8 mouse cellular contexts compared by ENCODE assay signal in the genomic region with DNA sequence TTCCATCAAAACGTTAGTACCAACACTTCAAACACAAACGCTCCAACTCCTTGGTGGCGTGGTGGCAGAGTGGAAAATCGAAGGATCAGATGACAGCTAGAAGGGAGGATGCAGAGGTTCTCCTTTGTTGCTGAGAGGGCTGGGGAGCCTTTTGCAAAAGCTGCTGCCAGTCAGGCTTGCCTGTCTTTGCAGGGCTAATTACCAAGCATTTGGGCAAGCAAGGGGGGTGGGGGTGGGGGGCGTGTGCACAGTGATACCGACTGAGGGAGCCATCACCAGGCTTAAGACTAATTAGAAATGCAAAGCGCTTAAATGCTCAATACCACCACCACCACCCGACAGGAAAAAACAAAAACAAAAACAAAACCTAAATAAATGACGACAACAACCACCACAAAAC.
DNase-seq lines count a peak whose midpoint lies in the region; ATAC-seq lines count a peak whose summit lies in the region.

No protein-coding gene starts in this region.

- H3K9me3 ChIP-seq in heart, embryonic 15.5 days (replicated peaks), result no peaks in the 10 kb centered on the region
- H3K9me3 ChIP-seq in embryonic facial prominence, embryonic 11.5 days (replicated peaks; ENCODE audit: control insufficient read depth, low read length), result no peaks in the 10 kb centered on the region
- H3K9me3 ChIP-seq in intestine, embryonic 14.5 days (ENCODE audit: control insufficient read depth, low read length), result no peaks in the 10 kb centered on the region
- H3K9me3 ChIP-seq in neural tube, embryonic 11.5 days (ENCODE audit: control insufficient read depth, low read length), result no peaks in the 10 kb centered on the region

- ATAC-seq in heart, embryonic 15.5 days (replicated peaks; ENCODE audit: insufficient number of reproducible peaks, insufficient read depth, low FRiP score, low read depth), result no peak
- peak; percentile 64; the same call in 1 of the 2 replicates for ATAC-seq in embryonic facial prominence, embryonic 11.5 days (replicated peaks; ENCODE audit: insufficient number of reproducible peaks, low FRiP score, low TSS enrichment, low read depth)
- no peak for ATAC-seq in intestine, embryonic 14.5 days (replicated peaks; ENCODE audit: low FRiP score, low TSS enrichment, low read depth)
- ATAC-seq in neural tube, embryonic 11.5 days (ENCODE audit: insufficient read depth, low FRiP score, low TSS enrichment), result peak; percentile 46
- ATAC-seq in megakaryocyte-erythroid progenitor cell, adult 5-6 weeks (replicated peaks; ENCODE audit: low FRiP score, low TSS enrichment, poor library complexity, severe bottlenecking), result no peak

- DNase-seq in heart, postnatal 10 days, result no peak
- DNase-seq in embryonic facial prominence, embryonic 11.5 days (ENCODE audit: low spot score), result peak; percentile 65
- DNase-seq in intestine, embryonic 14.5 days (ENCODE audit: low spot score), result no peak
- DNase-seq in neural tube, embryonic 11.5 days (ENCODE audit: low spot score), result peak; percentile 63
- DNase-seq in thymus, postnatal 4 days, result no peak
- DNase-seq in ovary, postnatal 14 days (ENCODE audit: low spot score), result no peak

- no peak overlapping the region for H3K27ac ChIP-seq in heart, embryonic 15.5 days
- peak overlapping the region; percentile 54; the same call in 1 of the 2 replicates for H3K27ac ChIP-seq in embryonic facial prominence, embryonic 11.5 days (replicated peaks; ENCODE audit: low read depth, low read length)
- 0 out of 2 replicates have a peak overlapping the region, but pooled peaks have one; percentile 29 for H3K27ac ChIP-seq in intestine, embryonic 14.5 days (ENCODE audit: low read depth)
- peak overlapping the region; percentile 87 for H3K27ac ChIP-seq in neural tube, embryonic 11.5 days (ENCODE audit: low read depth, low read length)

- H3K9ac ChIP-seq in heart, embryonic 15.5 days, result no peak overlapping the region; the same call in 1 of the 2 replicates
- peak overlapping the region; percentile 59 for H3K9ac ChIP-seq in embryonic facial prominence, embryonic 11.5 days (replicated peaks; ENCODE audit: low read length)
- H3K9ac ChIP-seq in intestine, embryonic 14.5 days (ENCODE audit: low read length), result no peak overlapping the region
- H3K9ac ChIP-seq in neural tube, embryonic 11.5 days (ENCODE audit: low read length), result peak overlapping the region; percentile 64

- no peaks in the 10 kb centered on the region for H3K27me3 ChIP-seq in heart, embryonic 15.5 days
- no peaks in the 10 kb centered on the region for H3K27me3 ChIP-seq in embryonic facial prominence, embryonic 11.5 days (ENCODE audit: control insufficient read depth, insufficient read depth, low read length)
- H3K27me3 ChIP-seq in intestine, embryonic 14.5 days (replicated peaks; ENCODE audit: control insufficient read depth, insufficient read depth, low read length), result no peaks in the 10 kb centered on the region
- H3K27me3 ChIP-seq in neural tube, embryonic 11.5 days (ENCODE audit: control insufficient read depth, insufficient read depth, low read length), result no peaks in the 10 kb centered on the region

- intact Hi-C loops in heart, postnatal 10 days (cut with DNase I), result no loop called here

- no peaks in the 10 kb centered on the region for H3K36me3 ChIP-seq in heart, embryonic 15.5 days
- H3K36me3 ChIP-seq in embryonic facial prominence, embryonic 11.5 days (replicated peaks; ENCODE audit: control insufficient read depth, insufficient read depth, low read depth, low read length), result no peaks in the 10 kb centered on the region
- no peaks in the 10 kb centered on the region for H3K36me3 ChIP-seq in intestine, embryonic 14.5 days (ENCODE audit: control insufficient read depth, insufficient read depth, low read length)
- H3K36me3 ChIP-seq in neural tube, embryonic 11.5 days (ENCODE audit: control insufficient read depth, insufficient read depth, low read length), result no peaks in the 10 kb centered on the region

- peak overlapping the region; percentile 48 for H3K4me3 ChIP-seq in heart, embryonic 15.5 days
- H3K4me3 ChIP-seq in embryonic facial prominence, embryonic 11.5 days (ENCODE audit: low read depth, low read length), result peak overlapping the region; percentile 35
- H3K4me3 ChIP-seq in intestine, embryonic 14.5 days (ENCODE audit: low read depth, low read length), result peak overlapping the region; percentile 31
- H3K4me3 ChIP-seq in neural tube, embryonic 11.5 days (ENCODE audit: low read depth, low read length), result peak overlapping the region; percentile 36

- 16% methylated on average over 9 of the region's 9 CpGs for WGBS in heart, embryonic 15.5 days
- under 1% methylated on average over 9 of the region's 9 CpGs for WGBS in embryonic facial prominence, embryonic 11.5 days
- 5% methylated on average over 9 of the region's 9 CpGs for WGBS in intestine, embryonic 14.5 days
- 0% methylated on average over 9 of the region's 9 CpGs for WGBS in neural tube, embryonic 11.5 days

- peak overlapping the region; percentile 70 for H3K4me2 ChIP-seq in heart, embryonic 15.5 days
- H3K4me2 ChIP-seq in embryonic facial prominence, embryonic 11.5 days (ENCODE audit: low read depth, low read length), result peak overlapping the region; percentile 67
- peak overlapping the region; percentile 61 for H3K4me2 ChIP-seq in intestine, embryonic 14.5 days (ENCODE audit: low read length)
- peak overlapping the region; percentile 56 for H3K4me2 ChIP-seq in neural tube, embryonic 11.5 days (ENCODE audit: low read depth)

- peaks cover 36% of the 10 kb centered on the region for H3K4me1 ChIP-seq in heart, embryonic 15.5 days (replicated peaks)
- H3K4me1 ChIP-seq in embryonic facial prominence, embryonic 11.5 days (ENCODE audit: control insufficient read depth, insufficient read depth, low read length), result no peaks in the 10 kb centered on the region; the same call in 1 of the 2 replicates
- peaks cover 20% of the 10 kb centered on the region for H3K4me1 ChIP-seq in intestine, embryonic 14.5 days (replicated peaks; ENCODE audit: control insufficient read depth, insufficient read depth, low read length)
- H3K4me1 ChIP-seq in neural tube, embryonic 11.5 days (ENCODE audit: control insufficient read depth, insufficient read depth, low read length), result no peaks in the 10 kb centered on the region

Comparison
In these comparisons a context has a peak if more than half of its experiments do, and no peak if none do; other contexts are left out.
1. ATAC-seq: peak in embryonic facial prominence, embryonic 11.5 days (single experiment) and neural tube, embryonic 11.5 days (single experiment); none in heart, embryonic 15.5 days (single experiment), intestine, embryonic 14.5 days (single experiment) and megakaryocyte-erythroid progenitor cell, adult 5-6 weeks (single experiment).
2. H3K9ac ChIP-seq: peak in embryonic facial prominence, embryonic 11.5 days (single experiment) and neural tube, embryonic 11.5 days (single experiment); none in heart, embryonic 15.5 days (single experiment) and intestine, embryonic 14.5 days (single experiment).
3. DNase-seq: peak in embryonic facial prominence, embryonic 11.5 days (single experiment) and neural tube, embryonic 11.5 days (single experiment); none in heart, postnatal 10 days (0 of 2), intestine, embryonic 14.5 days (single experiment), thymus, postnatal 4 days (single experiment) and ovary, postnatal 14 days (single experiment).
4. Peak in every context shown above with its lines, with median percentiles within 50 percentile points of each other: H3K4me2 ChIP-seq and H3K4me3 ChIP-seq.